Mouse (Mus musculus) ES-CJ7 (cell line): ENCODE data around the gene Faf2.

Experiments
- DNase-seq: peaks from one replicate; pipeline ENCODE4 v3.0.0; 2011; ENCODE audit warnings: low read depth, low spot score

Gene Faf2

DNA sequence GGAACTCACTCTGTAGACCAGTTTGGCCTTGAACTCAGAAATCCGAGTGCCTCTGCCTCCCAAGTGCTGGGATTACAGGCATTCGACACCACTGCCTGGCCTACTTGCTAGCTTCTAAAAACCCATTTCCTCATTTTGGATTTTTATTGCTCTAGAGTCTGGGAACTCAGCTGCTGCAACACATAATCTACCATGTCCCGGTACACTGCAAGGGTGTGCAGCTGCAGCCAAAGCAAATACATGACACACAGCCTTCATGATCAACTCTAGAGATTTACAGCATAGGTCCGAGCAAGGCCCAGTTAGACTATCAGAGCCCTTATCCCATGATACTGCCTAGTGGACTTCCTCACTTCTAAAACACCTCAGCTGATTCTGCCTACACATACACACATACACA lies 56.7 kb downstream of the Faf2 start:
- DNase-seq = no peak

DNA sequence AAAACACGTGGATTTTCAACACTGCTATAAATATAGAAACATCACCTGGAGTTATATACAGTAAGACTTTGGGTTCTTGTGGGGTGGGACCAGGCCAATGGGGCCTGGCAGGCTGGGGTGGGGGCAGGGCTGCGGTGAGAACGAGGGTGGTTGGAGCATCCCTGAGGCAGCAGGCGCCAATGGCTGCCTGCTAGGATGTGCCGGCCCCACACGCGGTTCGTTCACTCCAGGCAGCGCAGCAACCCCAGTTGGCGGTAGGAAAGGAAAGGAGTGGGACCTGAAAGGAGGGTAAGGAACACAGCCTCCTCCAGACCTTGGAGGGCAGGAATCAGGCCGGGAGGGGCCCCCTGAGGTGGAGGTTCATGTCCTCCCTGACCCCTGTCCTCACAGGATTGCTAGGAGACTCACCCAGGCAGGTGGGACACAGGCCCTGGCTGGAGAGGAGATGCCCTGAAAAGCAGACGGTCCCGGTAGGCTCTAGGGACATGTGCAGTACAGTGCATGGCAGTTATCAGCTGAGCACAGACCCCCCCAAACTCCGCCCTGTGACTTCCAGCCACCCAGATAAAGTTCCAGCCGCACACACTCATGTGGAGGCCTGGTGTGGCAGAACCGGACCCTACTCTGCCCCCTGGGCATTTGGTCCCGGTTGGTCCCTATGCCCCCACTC lies 58.7 kb downstream of the Faf2 start:
- DNase-seq = no peak

DNA sequence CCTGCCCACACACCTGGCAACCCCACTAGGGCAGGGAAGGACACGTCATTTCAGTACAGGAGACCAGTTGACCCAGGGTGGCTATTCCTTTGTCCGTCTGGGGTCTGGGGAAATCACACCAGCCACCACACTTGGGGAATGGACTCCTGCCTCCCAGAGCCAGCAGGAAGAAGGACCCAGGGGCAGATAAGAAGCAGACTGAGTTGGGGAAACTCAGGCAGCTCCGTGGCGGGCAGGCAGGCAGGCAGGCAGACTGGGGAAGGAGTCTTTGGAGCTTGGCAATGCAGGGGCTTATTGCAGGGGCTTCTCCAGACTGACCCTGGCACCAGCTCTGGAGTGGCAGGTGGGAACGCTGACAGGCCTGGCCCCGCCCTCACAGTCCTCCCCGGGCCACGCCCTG lies 59.7 kb downstream of the Faf2 start:
- no peak for DNase-seq

DNA sequence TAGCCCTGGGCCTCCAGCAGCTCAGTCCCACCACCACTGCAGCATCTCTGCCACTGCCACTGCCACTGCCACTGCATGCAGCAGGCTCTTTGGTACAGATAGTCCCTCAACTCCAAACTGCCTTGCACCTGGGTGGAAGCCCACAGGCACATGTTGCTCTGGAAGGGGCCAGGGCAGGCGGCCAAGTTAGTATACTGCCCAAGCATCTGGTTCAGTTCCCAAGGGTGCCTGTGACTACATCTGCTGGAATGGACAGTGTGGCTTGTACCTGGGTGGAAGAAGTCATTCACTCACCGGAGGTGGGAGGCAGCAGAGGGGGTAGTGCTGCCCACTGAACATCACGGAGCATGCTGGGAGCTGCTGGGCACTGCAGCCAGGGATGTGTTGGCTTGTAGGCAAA lies 61.7 kb downstream of the Faf2 start:
- no peak for DNase-seq

DNA sequence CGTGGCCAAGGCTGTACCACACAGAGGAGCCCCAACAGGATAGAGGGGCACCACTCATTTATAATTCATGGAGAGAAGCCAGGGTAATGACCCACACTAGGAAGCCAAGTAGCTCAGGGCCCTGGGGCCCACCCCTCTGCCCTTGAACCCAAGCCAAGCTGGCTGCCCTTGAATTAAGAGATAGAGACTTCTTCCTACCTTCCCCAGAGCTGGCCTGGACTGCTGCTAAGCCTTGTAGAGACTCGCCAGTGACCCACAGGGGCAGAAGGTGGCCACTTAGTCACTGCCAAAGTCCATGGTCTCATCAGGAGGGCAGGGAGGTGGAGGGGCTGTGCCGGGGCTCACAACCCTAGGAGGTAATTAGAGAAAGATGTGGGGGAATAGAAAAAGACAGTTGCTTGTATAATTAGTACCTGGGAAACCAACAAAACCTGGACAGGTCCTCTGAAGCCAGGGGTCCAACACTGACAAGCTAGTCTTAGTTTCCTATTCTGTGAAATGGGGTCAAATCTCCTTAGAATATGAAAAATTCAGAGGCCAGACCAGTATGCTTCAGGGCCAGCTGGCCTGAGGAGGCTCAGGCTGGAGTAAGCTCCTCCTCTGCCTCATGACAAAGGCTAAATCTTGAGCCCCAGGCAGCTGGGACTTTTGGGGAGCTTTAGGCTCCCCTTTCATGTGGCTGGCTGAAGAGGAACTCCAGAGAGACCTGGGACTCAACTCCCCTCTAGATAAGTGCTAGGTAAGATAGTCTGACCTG lies 62.7 kb downstream of the Faf2 start:
- DNase-seq = no peak

DNA sequence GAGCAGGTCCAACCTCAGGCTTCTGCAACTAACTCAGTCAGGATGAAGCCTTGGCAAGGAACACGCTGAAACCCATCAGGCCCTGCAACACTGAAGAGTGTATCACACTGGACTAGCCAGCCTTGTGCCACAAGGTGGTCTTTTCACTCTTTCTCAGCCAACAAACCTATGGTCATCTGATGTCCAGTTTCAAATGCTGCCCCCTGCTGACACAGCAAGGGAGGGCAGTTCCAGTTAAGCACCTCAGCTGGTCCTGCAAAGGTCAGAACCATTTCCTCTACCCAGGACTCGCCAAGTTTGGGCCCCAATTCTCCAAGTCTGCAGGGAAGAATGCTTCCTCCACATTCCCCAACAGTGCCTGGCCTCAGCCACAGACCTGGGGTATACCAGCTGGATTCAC lies 63.6 kb downstream of the Faf2 start:
- DNase-seq = peak; percentile 42

DNA sequence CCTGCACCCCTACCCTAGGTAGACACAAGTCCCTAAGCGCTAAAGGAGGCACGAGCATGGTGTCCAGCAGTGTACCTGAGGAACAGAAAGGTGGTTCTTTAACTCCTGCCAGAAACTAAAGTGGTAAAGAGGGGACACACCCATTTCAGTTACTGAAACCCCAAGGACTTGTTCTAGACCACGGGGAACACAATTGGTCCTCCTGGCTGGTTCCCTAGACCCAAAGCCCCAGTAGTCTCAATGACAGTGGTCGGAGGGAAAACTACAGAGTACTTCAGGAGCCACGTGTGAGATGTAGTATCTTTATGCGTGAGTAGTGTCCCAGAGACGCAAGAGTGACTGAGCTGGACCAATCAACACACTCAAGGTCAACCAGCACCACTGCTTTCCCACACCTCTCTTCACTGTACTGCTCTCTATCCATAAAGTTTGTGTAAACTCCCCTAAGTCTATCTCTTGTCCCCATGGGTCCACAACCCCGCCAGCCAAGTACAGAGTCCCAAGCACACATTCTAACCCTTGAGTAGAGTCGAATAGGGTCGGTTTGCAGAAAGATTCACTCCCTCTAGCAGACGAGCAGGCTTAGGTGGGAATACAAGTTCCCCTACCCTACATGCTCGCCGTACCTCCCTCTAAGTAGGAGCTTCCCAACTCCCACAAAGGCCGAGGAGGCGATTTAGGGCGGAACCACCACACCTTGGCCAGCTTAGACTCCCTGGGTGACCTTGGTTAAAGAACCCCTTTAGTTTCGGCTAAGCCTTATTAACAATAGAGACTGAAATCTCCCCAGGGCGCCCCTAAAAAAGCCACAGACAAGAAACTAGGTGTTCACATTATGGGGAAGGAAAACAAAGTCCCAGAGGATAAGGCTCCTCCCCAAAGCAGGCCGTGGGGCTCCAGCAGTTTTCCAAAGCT lies 64.8 kb downstream of the Faf2 start:
- peak; percentile 60 for DNase-seq

DNA sequence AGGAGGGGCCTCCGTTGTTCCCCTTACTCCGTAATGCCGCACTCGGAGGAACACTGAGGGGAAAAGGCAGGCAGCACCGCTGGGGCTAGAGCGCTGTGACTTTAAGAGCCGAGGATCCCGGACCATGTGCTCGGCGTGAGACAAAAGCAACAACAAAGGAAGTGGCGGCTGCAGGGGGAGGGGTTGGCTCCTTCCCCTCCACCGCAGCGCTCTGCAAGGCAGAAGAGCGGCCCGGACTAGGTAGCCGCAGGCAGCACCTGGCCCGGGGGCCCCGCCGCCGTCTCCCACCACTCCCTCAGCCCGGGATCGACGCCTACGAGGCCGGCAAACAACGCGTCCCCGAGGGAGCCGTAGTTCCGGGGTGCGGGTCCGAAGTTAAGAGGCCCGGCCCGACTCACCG lies 65.5 kb downstream of the Faf2 start:
- DNase-seq = peak; percentile 81

DNA sequence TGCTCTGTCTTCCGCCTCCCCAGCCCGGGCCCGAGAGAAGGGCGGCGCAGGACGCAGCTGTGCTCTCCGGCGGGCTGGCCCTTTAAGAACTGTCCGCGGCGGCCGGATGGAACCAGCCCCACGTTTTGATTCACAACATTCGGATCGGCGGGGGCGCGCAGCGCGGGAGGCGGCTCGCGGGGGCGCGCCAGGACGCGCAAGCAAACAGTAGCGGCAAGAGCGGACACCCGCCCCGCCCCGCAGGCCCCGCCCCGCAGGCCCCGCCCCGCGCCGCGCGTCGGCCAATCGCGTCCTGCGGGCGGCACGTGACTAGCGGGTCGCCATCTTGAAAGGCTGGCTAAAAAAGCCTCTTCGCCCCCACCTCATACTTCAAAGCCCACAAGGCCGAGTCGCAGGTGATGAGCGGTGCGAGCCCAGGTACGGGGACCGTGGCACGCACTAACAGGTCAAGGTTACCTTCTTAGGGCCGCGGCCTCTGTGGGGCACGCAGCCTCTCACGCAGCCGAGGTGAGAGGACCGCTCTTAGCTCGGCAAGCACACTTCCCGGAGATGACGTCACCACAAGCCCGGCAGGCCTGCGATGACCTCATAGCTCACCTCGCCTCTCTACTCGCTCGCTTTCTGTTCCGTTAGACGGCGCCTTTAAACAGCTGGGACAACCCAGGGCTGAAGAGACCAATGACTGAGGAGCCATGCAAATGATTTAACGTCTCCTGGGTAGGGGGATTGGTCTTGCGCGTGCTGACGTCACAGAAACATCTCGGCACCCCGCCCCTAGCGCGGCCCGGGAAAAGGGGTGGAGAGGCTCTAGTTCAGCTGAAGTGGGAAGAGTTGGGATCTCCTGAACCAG lies 66.2 kb downstream of the Faf2 start:
- DNase-seq = peak; percentile 99

DNA sequence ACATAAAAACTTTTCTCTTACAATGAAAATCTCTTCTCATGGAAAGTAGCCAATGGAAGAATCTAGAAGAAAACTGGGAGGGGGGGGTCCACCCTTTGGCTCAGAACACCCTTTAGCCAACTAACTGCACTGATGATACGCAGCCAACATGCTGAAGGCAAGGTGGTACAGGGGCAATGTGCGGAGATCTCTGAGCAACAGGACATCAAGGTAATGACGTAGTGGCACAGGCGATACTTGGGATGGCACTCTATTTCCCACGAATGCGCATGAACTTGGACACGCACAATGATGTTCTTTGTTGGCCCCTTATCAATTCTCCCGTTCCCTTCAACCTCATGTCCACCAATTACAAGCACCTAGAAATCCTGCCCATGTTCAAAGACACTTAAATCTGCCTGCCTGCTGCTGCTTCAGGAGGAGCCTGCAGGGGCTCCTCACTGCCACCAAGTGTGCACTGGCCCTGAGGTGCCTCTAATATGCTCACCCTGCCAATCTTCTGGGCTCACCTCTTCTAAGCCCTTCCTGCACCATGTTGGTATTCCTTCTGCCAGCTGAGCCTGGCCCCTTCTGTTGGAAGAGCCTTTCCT lies 68.7 kb downstream of the Faf2 start:
- DNase-seq = no peak

DNA sequence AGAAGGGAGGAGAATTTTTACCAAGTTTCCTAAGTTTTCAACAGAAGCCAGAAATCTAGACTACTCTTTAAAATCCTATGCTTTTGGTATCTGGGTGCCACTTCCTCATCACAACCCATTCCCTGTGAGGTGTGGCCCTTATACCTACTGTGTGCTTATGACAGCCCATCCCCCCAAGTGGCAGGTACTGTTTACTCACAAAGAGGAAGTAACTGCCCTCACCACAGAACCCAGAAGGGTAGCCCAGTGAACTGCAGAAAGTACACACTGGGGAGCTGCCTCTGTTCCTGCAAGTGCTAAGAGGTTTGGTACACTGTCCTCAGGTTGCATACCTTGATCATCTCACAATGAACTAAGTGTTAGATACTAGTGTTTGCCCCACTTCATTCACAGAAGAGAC lies 70.2 kb downstream of the Faf2 start:
- no peak for DNase-seq

DNA sequence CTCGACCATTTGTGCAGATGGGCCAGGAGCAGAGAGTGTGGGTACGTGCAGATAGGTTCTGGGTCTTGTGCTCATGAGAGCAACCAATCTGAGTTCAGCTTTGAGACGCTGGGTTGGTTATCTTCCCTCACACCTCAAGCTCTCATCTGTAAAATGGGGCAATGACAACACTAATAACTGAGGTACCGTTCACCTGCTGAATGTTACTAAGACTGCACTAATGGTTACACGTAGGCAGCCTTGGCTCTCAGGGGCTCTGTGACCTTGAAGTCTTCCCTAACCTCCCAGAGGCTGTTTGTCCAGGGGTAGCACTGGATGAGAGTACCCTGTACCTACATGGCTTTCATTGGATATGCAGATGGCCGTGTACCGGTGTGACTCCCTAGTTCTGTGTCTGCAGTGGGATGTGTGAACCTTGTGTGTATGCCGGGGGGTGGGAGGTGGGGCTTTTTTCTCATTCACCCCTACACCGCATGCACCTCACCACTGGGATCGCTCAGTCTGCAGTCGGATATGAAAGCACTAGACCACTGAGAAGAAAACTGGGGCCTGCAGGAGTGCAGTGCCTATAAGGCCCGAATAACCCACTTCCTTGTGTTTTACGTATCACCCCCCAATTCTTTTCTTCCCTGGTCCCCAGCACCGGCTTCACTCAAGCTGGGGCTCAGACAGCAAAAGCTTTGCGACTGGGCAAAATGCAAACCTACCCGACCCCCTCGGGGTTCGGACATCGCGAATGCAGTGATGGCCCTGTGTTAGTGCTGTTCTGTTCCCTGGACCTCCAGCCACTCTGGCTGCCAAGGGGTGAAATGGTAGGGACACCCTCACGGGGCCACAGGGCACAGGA lies 71.3 kb downstream of the Faf2 start:
- no peak for DNase-seq

DNA sequence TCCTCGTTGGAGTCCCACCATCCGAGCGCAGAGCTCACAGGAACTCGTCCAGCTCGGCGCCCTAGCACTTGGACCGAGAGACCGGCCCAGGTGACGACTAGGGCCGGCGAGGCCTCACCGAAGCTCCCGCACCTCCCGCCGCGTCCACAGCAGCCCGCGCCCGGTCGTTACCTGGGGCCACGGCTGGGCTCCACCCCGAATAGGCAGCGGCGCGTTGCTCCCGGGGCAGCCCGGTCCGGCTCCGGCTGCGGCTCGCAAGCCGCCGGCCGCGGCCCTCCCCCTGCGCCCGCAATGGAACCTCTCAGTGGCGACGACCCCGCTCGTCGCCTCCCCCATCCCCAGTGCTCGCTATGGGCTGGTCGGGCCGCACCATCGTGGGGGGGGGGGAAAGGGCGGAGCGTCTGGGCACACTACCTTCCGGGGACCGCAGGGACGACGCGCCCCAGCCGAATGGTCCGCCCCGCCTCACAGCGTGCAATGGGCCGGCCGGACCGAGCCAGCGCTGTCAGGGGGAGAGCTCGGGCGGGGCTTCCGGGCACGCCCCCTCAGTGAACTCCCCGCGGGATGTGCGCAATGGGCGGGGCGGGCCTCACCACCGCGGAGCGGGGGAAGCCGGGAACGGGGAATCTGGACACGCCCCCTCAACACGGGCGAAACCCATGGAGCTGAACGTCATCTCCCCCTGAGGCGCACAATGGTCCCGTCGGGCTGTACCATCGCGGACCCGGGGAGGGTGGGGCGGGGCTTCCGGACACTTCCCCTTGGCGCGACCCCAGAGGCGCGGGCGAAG lies 72.2 kb downstream of the Faf2 start, which contains the start of gene Rnf44:
Gene Rnf44 (minus strand): TSS at position 350 of the 790 bp plus-strand sequence.
- peak; percentile 99 for DNase-seq

DNA sequence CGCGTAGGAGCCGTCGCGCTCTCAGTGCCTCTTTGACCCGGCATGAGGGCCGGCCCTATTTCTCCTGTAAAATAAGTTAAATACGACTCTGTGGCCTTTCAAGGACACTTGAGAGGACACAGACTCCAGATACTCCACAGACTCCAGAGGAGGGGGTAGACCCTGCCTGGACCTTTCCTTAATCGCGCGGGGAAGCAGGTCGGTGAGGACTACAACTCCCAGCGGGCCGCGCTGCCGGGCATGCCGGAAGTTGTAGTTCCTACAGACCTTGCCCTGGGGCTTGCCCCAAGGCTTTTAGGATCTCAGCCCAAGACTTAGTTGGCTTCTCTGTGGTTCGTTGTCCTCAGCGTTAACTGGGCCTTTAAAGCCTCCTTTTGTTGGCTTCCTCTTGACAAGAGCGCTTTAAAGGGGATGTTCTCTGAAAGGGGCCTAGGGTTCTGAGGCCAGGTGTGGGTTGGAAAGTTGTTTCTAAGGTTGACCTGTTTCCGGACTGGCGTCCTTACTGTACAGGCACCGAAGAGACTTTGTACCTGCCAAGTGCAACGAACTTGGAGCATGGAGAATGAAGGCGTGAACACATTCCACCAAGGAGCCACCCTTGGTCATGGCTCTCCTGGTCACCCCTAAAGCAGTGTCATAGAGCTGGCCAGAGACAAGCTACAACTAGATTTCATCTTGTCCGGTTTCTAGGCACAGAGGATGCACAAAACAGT lies 72.9 kb downstream of the Faf2 start:
- peak; percentile 91 for DNase-seq

DNA sequence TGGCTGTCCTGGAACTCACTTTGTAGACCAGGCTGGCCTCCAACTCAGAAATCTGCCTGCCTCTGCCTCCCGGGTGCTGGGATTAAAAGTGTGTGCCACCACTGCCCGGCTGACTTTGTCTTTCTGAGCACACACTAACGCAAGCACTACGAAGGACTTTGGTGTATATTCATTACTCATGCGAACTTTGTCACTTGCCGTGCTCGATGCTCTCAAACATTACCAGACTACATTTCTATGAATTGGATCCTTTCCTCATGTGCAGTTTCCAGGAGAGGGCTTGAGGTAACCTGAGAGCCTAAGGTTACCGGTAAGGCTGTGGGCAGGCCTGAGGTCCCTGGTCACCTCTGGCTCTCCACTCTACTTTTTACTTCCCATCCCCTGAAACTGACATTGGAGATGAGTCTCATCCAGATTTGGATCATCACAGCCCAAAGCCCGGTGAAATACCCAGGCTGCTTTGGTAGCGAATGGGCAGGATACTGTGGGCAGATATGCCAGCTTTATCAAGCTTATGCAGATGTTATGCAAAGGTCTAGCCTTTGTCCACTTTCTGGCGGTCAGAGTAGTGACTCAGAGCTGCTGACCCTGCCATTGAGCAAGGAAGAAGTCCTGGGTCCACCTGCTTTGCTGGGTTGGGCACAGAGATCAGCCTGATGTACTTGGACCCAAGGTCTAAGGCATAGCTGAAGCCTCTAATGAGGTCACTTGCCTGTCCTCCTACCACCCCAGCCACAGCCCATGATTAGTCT lies 74.1 kb downstream of the Faf2 start:
- no peak for DNase-seq

DNA sequence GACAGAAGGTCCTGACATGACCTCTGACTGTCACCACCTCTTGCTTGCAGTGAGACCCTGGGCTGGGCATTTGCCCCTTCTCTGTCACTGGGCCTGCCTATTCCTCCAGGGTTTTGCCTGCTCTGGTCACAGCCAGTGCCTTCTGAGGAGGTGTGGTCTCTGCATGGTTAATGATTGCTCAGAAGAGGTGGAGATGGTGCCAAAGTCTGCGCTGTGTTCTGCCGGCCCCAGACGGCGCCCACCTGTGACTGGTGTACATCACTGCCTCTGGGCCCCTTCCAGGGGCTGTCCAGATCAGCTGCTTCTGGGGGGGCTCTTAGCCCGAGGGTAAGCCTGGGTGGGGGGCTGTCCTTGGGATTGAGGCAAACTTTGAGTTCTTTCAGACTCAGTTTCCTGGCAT lies 79.7 kb downstream of the Faf2 start, which contains the start of gene Cdhr2:
Gene Cdhr2 (plus strand): TSS at position 219 of the 400 bp plus-strand sequence.
- no peak for DNase-seq

DNA sequence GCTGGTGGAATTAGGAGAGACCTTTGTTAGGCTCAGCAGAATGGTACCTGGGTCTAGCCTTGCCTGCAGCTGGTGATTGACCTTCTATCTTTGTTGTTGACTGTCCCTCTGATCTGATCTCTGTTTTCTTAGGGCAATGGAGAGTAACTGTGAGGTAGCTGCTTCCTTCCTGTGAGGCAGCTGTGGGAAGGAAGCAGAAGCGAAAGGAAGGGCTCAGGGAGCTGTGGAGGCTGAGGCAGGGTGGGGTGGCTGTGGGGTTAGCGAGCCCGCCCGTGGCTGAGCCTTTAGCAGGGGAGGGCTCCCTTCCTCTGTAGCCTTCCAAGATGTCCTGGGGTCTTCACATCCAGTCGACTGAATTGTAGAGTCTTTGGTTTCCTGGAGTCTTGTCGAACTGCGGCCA lies 80.9 kb downstream of the Faf2 start:
- DNase-seq = no peak

DNA sequence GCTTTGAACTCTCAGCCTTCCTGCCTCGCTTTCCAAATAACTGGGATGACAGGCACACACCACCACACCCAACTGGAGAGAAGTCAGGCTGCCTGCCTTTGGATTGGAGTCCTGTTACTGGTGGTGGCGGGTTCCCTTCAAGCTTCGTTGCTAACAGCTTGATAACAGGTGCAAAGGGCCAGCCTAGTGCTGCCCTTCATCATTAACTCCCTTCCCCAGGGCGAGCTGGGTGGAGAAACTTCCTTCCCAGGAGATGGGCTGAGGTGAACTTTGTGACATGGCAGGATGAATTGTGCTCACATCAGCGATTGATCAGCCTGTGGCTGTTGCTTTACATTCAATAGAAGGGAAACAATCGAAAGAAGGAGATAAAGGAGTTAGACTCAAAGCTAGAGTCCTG lies 83.3 kb downstream of the Faf2 start:
- DNase-seq = no peak
